Mouse (Mus musculus) T-helper 2 cell (primary cell): ENCODE measurements around the gene Ggps1.
"Not testable (repeated sequence)": the region's sequence is repeated elsewhere in the genome, so short reads cannot be mapped to it uniquely, and the experiment has no call there.

Source experiments
- in situ Hi-C: fragments of 300-600 bp; cut with MboI, MseI; formaldehyde crosslinking; loops from one replicate; pipeline ENCODE4 v1.15.1; 2025; ENCODE audit warnings: high pct_unique_total_duplicates

Gene Ggps1

DNA sequence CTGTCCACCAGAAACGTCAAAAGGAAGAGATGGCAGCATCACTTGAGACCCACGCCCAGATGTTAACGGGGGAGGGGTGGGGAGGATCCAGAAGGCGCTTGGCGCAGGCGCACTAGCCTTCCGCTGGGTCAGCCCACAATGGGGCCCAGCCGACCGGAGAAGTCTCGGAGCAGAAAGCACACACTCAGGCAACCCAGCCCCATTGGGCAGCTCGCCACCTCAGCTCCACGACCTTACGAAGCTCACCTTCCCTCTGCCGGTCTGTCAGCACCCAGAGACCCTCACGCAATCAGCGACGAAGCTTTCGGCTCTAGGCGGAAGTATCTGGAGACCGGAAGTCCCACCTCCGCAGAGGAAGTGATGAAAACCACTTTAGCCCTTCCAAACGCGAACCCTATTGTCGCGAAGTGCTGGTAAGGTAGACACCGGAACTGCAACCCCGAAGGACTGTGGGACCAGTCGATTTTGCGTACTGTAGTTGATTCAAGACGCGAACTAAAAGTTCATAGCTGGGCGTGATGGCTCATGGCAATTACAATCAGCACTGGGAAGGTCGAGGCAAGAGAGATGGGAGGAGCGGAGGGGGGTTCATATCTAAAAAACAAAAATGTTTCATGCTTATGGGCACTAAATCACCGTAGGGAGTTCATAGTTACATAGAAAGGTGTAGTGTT lies 23.9 kb downstream of the Ggps1 start, which contains the start of gene Tbce:
Gene Tbce, minus strand, starts transcription at position 347 of the 674 bp plus-strand sequence.
- in situ Hi-C loops: loop anchor here (5.0 kb wide), 1 partner anchor 87 kb away; the partner anchor contains the start of gene B3galnt2

DNA sequence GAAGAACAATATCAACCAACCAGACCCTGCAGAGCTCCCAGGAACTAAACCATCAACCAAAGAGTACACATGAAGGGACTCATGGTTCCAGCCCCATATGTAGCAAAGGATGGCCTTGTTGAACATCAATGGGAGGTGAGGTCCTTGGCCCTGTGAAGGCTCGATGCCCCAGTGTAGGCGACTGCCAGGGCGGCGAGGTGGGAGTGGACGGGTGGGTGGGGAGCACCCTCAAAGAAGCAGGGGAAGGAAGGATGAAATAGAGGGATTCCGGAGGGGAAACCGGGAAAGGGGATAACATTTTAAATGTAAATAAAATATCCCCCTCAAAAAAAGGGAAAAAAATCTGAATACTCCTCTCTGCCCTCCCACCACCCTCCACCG lies 24.4 kb downstream of the Ggps1 start:
- in situ Hi-C loops: loop anchor here (5.0 kb wide), 1 partner anchor 87 kb away; the partner anchor contains the start of gene B3galnt2

DNA sequence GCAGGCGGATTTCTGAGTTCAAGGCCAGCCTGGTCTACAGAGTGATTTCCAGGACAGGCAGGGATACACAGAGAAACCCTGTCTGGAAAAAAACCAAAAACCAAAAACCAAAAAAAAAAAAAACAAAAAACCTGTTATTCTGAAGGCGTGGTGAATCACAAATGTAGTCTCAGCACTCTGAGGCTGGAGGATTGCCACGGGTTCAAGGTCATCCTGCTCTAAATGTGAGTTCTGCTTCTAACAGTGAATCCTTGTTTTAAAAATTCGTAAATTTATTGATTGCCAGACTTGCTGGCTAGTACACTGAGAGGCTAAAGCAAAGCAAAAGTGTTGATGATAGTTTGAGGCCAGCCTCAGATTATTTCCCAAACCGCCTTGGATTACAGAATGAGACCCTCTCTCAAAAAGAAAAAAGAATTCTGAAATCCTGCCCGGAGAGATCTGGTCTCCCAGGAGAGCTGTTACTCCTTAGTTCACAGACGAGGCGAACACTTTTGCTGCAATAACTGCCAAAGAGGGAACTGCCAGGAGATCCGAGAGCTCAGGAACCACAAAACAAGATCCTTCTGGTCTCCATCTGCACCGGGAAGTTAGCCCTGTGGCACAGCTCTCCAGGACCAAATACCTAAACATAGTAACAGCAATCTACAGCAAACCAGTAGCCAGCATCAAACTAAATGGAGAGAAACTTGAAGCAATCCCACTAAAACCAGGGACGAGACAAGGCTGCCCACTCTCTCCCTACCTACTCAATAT lies 27.2 kb downstream of the Ggps1 start:
- in situ Hi-C loops: loop anchor here (5.0 kb wide), 1 partner anchor 84 kb away; the partner anchor contains the start of gene B3galnt2

DNA sequence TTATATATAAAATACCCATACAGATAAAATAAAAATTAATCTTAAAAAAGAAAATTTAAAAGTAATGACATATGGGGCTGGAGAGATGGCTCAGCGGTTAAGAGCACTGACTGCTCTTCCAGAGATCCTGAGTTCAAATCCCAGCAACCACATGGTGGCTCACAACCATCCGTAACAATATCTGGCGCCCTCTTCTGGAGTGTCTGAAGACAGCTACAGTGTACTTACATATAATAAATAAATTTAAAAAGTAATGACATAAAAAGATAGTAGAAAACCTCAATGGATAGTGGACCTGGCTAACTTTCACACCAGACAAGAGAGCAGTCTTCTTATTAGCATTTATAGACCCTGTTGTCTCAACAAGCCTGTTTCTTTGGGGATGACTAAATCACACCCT lies 27.9 kb downstream of the Ggps1 start:
- in situ Hi-C loops: loop anchor here (5.0 kb wide), 1 partner anchor 83 kb away; the partner anchor contains the start of gene B3galnt2

DNA sequence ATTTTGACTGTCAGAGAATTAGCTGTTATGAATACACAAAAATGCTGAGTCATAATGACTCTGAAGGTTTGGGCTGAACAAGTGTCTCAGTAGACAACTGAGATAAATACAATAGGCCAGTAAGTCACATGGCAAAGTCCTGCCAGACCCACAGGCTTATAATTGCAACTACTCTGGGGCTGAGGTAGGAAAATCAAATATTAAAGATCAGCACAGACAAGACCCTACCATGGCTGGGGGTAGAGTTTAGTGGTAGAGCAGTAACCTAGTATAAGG lies 29.3 kb downstream of the Ggps1 start:
- in situ Hi-C loops: no loop called here

DNA sequence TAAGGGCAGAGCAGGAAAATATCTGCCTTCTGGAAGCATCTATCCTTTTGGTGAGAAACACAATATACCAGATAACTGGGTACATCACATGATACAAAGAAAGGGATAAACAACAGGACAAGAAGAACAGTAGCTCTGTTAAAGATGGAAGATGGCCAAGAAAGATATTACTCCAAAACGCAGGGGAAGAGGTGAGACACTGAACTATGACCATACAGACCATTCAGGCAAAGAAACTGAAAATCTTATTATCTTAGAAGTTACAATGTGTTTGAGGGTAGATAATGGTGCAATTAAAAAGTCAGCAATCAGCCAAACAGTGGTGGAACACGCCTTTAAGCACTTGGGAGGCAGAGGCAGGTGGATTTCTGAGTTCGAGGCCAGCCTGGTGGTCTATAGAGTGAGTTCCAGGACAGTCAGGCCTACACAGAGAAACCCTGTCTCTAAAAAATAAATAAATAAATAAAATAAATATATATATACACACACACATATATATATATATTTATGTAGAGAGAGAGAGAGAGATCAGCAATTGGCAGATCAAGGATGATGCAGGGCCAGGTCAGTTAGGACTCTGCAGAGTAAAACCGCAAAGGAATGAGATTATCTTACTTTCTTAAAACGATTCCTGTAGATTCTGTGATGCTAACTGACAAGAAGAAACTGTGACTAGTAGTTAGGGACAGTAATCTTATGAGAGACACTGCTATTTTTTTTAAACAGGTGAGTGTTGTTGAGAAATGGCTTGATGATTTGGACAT lies 29.8 kb downstream of the Ggps1 start:
- in situ Hi-C loops: no loop called here

DNA sequence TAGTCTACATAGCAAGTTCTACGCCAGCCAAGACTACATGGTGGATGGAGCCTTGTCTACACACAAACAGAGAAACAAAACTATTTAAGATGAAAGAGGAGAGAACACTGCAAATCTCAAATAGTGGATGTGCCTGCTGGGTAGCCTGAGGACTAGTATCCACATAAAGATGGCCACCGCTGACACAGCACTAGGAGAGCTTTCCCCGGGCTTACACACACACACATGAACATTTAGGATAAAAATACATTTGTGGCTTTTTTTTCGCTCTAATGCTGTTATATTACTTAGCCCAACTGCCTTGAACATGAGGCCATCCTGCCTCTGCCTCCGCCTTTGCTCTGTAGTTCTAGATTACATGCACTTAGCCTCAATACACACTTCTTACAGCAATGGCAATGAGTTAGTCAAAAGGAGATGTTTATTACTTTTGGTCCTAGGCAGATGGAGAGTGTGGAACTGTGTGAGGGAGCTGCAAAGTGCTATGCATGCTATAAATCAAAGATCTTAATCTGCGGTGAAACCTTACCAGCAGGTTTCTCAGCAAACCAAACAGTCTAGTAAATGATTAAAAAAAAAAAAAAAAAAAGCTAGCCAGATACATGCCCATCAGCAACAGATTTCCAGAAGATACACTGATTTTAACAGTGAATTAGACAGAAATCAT lies 37.0 kb downstream of the Ggps1 start:
- in situ Hi-C loops: no loop called here

DNA sequence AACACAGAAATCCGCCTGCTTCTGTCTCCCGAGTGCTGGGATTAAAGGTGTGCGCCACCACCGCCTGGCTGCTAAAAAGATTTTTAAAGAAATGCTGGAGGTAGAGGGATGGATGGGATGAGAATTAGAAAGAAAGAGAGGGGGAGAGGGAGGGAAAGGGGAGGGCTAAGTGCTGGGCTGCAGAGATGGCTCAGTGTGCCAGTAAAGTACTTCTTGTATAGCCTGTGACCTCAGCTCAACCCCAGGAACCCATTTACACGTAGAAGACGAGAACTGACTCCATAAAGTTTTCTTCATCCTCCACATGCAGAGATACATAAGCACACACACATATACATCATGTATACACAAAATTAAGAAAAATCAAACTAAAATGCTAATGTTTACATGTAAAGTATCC lies 37.7 kb downstream of the Ggps1 start:
- in situ Hi-C loops: no loop called here

DNA sequence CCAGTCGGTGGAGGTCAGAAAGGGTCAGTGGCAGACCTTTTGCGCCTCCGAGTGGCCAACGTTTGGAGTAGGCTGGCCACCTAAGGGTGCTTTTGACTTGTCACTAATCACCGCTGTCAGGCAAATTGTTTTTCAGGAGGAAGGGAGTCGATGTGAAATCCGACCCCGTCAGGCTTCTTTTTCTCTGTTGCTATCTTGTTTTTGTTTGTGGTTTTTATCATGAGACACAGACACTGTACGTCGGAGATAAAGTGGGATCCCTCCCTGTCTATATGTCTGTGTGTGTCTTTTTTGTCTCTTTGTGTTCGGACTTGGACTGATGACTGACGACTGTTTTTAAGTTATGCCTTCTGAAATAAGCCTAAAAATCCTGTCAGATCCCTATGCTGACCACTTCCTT lies 41.9 kb downstream of the Ggps1 start:
- in situ Hi-C loops: not testable (repeated sequence)

DNA sequence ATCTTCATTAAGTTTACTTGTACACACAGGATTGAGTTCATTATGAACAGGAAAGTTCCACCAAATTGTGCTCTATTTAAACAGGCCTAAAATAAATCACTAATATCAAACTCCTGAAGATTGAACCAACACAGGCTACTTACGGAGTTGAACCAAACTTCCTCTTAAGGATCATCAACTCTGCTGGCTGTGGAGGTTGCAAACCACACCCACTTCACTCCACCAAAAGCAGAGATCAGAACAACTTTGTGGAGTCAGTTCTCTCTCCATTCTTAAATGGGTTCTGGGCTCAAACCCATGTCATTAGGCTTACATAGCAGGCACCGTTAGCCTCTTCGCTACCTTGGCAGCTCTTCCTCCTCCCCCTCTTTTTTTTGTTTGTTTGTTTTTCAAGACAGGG lies 44.4 kb downstream of the Ggps1 start:
- in situ Hi-C loops: no loop called here

DNA sequence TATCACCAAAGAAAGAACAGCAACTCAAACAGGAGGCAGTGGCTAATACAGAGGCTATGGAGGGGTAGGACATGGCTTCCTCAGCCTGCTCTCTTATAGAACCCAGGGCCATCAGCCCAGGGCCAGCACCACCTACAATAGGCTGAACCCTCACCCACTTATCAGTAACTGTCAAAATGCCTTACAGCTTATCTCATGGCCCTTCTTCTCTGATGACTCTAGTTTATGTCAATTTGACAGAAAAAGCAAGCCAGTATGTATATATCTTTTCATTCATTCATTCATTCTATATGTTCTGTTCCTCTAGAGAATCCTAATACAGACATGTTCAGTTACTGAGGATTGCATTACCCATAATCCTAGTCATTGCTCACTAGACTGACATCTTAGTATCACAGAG lies 45.0 kb downstream of the Ggps1 start:
- in situ Hi-C loops: no loop called here

DNA sequence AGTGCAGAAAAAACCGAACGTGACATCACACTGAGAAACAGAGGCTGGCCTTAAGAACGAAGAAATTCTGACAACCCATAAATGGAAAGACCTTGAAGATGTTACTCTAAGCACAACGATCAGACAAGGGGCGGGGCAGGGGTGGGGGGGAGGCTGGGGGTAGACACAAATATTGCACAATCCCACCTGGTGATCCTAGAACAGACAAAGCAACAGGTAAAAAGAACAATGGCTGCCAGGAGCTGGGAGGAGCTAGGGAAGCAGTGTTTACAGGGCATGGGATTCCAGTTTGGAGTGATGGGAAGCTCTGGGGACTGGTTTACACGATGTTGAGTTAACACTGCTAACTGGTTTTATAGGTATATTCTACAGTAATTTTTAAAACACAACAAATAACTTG lies 47.7 kb downstream of the Ggps1 start:
- in situ Hi-C loops: no loop called here

DNA sequence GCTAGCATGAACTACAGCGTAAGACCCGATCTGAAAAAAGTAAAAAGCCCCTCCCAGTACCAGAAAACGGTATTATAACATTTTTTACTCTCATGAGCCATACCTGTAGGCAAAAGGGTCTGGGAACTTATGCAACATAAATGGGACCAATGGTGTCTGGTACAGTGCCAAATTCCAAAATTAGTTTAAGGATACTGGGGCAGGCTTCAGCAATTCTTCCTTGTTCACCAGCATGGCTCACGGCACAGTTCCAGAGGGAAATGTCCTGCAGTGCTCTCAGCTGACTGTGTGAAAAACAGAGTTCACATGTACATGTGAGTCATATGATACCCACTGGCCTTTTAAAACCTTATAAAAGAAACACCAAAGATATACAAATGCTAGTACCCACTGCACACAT lies 48.7 kb downstream of the Ggps1 start:
- in situ Hi-C loops: no loop called here

DNA sequence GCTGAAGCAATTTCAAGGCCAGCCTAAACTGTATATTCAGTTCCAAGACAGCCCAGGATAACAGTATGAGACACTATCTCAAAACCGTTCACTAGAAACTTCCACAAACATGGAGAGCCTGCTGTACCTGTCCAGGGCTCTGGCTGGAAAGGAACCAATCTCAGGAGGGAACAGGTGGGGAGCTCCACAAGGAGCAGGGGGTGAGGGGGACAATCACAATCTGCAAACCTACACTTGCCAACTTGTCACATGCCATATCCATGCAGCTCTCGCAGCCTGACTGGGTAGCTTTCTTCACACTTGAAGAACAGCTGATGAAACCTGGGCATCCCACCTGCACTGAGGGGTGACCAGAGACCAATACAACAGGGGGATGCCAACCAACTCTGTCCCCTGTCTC lies 49.3 kb downstream of the Ggps1 start:
- in situ Hi-C loops: no loop called here

DNA sequence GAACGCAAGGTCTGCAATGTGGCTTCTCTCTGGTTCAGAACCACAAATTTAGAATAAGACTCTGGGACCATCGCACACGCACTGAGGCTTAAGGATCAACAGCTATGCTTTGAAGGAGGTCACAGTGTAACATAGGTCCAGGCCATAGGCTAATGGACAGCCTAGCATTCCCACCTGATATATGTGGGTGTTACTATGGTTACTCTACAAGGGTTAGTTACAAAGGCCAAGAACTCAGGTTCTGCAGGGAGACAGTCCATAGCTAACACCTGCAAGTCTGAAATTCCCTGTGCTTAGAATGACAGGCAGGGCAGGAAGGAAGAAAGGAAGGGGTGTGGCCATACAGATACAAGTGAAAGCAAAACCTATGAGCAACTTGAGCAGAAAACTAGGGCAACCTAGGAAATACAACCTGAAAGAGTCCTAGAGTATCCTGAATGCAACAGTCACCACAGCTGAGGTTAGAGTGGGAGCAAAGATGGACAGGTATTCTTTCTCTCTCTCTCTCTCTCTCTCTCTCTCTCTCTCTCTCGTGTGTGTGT lies 51.8 kb downstream of the Ggps1 start:
- in situ Hi-C loops: no loop called here

DNA sequence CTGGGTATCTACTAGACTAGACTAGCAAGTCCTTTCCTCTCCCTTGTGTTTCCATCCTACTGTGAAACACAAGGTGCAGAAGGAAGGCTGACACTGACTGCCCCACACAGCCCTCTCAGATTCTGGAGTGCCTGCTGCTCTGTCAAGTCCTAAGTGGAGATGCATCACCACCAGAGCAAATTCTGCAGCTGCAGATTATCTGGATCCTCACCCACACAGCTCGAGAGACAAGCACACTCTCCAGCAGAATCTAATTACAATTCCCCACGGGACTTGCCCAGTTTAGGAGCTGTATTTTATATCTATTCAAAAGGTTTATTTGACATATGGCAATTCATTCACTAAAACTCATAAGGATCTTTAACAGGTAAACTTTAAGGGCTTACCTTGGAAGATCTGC lies 57.2 kb downstream of the Ggps1 start:
- in situ Hi-C loops: no loop called here

DNA sequence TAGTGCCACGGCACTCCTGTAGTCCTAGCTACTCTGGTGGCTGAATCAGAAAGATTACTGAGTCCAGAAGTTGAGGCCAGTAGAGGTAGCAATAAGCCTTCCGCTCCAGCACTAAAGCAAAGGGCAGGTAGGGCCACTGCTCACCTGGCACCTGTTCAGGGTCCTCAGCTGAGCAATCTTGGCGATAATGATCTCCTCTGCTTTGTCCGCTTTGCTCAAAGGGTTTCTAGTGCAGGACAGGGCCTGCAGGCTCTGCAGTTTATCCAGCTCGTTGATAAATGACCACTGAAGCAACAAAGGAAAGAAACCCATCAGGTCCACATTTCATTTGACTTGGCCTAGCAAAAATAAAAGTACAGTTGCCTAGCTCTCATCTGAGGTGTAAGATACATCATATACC lies 58.3 kb downstream of the Ggps1 start:
- in situ Hi-C loops: no loop called here

DNA sequence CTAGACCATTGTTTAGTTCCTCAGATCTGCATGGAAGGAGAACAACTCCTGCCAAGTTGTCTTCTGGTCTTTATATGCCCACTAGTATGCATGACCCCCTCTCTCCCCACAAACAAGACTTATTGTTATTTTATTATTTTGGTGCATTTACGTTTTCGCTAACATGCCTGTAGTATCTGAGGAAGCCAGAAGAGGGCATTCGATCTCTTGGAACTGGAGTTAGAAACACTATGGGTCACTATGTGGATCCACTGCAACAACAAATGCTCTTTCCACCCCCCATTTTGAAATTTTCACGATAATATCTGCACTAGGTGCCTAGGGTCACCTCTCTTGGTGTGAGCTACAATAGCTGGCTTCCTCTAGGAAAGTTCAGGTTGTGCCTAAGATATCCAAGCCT lies 59.2 kb downstream of the Ggps1 start:
- in situ Hi-C loops: no loop called here

DNA sequence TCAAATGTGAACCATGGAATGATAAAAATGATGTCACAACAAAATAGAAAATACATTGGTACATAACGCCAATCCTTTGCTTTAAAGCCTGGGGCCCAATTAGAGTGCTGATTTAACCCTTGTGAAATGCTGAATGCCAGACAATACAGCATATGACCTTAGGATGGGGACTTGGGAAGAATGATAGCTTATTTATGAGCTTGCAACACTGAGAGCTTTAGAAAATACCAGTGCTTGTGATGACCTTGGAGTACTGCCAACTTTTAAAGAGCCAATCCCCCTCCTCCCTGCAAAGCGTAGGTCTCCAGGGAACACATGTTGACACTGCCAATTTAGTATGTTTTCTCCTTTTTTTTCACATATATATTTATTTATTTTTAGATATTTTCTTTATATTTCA lies 60.6 kb downstream of the Ggps1 start:
- in situ Hi-C loops: no loop called here
